Mouse (Mus musculus): ENCODE results near the gene Tmem178. TPM values are rescaled to one million over a fixed set of nuclear protein-coding genes. Genes with fewer than 3 reads are reported as not detected.

Gene Tmem178
- 0.59 and 1.0 TPM in 2 replicates for polyA plus RNA-seq (2012; rRNA removed; ENCODE audit: low replicate concordance)

DNA sequence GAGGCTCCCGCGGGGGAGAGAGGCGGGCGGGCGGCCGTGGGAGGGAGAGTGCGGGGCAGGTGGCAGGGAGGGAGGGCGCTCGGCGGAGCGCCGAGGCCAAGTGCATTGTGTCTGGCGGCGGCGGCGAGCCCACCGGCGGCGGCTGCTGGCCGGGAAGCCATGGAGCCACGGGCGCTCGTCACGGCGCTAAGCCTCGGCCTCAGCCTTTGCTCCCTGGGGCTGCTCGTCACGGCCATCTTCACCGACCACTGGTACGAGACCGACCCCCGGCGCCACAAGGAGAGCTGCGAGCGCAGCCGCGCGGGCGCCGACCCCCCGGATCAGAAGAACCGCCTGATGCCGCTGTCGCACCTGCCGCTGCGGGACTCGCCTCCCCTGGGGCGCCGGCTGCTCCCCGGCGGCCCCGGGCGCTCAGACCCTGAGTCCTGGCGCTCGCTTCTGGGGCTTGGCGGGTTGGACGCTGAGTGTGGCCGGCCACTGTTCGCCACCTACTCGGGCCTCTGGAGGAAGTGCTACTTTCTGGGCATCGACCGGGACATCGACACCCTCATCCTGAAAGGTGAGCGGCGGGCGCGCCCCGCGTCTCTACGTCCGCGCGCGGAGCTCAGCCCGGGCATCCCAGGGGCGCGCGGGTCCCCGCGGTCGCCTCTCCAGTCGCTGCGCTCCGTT, at the start of gene Tmem178:
Gene Tmem178 (plus strand): TSS at position 103 of the 669 bp plus-strand sequence.

Other genes starting within 250 kb of the Tmem178 start
- gene Map4k3, start 216.1 kb upstream of the Tmem178 start, polyA plus RNA-seq (2012; rRNA removed; ENCODE audit: low replicate concordance): 22.8 and 24.3 TPM in 2 replicates
- gene Thumpd2, start 120.5 kb downstream of the Tmem178 start, polyA plus RNA-seq (2012; rRNA removed; ENCODE audit: low replicate concordance): 1.6 and 2.6 TPM in 2 replicates